Mouse (Mus musculus) embryonic fibroblast, embryonic 13.5 days (primary cell): ENCODE data around the gene Defb21.

Experiments
- CTCF ChIP-seq: IDR thresholded peaks from 2 replicates; pipeline ENCODE4 v1.5.1; 2011; ENCODE audit warnings: mild to moderate bottlenecking, control low read depth, low read length, moderate library complexity, borderline replicate concordance; ENCODE audit not compliant: insufficient read depth
- POLR2A ChIP-seq: IDR thresholded peaks from 2 replicates; pipeline ENCODE4 v1.6.1; 2011; ENCODE audit warnings: low read depth, mild to moderate bottlenecking, control low read depth, low read length, moderate library complexity

- TF ChIP-seq POLR2A (no peak), CTCF (no peak)
Measured at GRCm38 (mm10) chr2:152599299-152599698, 26.8 kb downstream of the Defb21 start, which contains the start of gene Defb45.
